Comparison of ENCODE assay signal across 16 mouse cellular contexts in genomic region chr17:48004619-48005018, GRCm38 (mm10). TPM values are rescaled to one million over a fixed set of nuclear protein-coding genes. Genes with fewer than 3 reads are reported as not detected.
DNase-seq lines count a peak whose midpoint lies in the region; ATAC-seq lines count a peak whose summit lies in the region.
"Had no signal": no experiment of that assay in that cellular context is flagged by ENCODE, and none has a peak within 500 bp of the region (broad histone marks: within the 10 kb centered on the region; RNA-seq: fewer than 3 reads in every experiment).

No protein-coding gene starts in this region.

- H3K9me3 ChIP-seq in kidney, embryonic 15.5 days (replicated peaks): no peaks in the 10 kb centered on the region
- no peaks in the 10 kb centered on the region for H3K9me3 ChIP-seq in embryonic facial prominence, embryonic 10.5 days
- no peaks in the 10 kb centered on the region for H3K9me3 ChIP-seq in embryonic facial prominence, embryonic 11.5 days (replicated peaks; ENCODE audit: control insufficient read depth, low read length)
- H3K9me3 ChIP-seq in liver, embryonic 12.5 days (replicated peaks): no peaks in the 10 kb centered on the region
- H3K9me3 ChIP-seq: forebrain, embryonic 15.5 days; neural tube, embryonic 13.5 days had no signal

- no peaks in the 10 kb centered on the region for H3K36me3 ChIP-seq in kidney, embryonic 15.5 days
- H3K36me3 ChIP-seq in embryonic facial prominence, embryonic 10.5 days (replicated peaks): no peaks in the 10 kb centered on the region
- H3K36me3 ChIP-seq in embryonic facial prominence, embryonic 11.5 days (replicated peaks; ENCODE audit: control insufficient read depth, insufficient read depth, low read depth, low read length): no peaks in the 10 kb centered on the region
- no peaks in the 10 kb centered on the region for H3K36me3 ChIP-seq in liver, embryonic 12.5 days
- H3K36me3 ChIP-seq: forebrain, embryonic 15.5 days; neural tube, embryonic 13.5 days had no signal

- ATAC-seq in kidney, embryonic 15.5 days (replicated peaks; ENCODE audit: low FRiP score): 0 out of 2 replicates have a peak, but pooled peaks have one; percentile 24
- ATAC-seq in embryonic facial prominence, embryonic 11.5 days (replicated peaks; ENCODE audit: insufficient number of reproducible peaks, low FRiP score, low TSS enrichment, low read depth): no peak
- no peak for ATAC-seq in liver, embryonic 12.5 days
- ATAC-seq in monocyte, adult 5-6 weeks (replicated peaks; ENCODE audit: insufficient number of reproducible peaks, low FRiP score, low TSS enrichment, poor library complexity, severe bottlenecking): no peak
- ATAC-seq: forebrain, embryonic 15.5 days had no signal

- H3K4me3 ChIP-seq in kidney, embryonic 15.5 days (replicated peaks): no peak overlapping the region
- H3K4me3 ChIP-seq in embryonic facial prominence, embryonic 10.5 days: 0 out of 2 replicates have a peak overlapping the region, but pooled peaks have one; percentile 5
- H3K4me3 ChIP-seq in embryonic facial prominence, embryonic 11.5 days (ENCODE audit: low read depth, low read length): no peak overlapping the region
- H3K4me3 ChIP-seq in liver, embryonic 12.5 days: no peak overlapping the region
- H3K4me3 ChIP-seq: forebrain, embryonic 15.5 days; neural tube, embryonic 13.5 days had no signal

- WGBS in kidney, embryonic 15.5 days: 26% methylated on average over 9 of the region's 9 CpGs
- 64% methylated on average over 9 of the region's 9 CpGs for WGBS in embryonic facial prominence, embryonic 10.5 days
- WGBS in embryonic facial prominence, embryonic 11.5 days: 56% methylated on average over 9 of the region's 9 CpGs
- 53% methylated on average over 9 of the region's 9 CpGs for whole genome bisulfite sequencing in liver, embryonic 12.5 days (ENCODE audit: insufficient replicate concordance)

- no peak for DNase-seq in kidney, postnatal 25 days
- DNase-seq in embryonic facial prominence, embryonic 10.5 days (ENCODE audit: low spot score): no peak
- no peak for DNase-seq in embryonic facial prominence, embryonic 11.5 days (ENCODE audit: low spot score)
- DNase-seq in testis, postnatal 10 days (ENCODE audit: low spot score): no peak
- DNase-seq: cerebellum, adult 18-20 months; right cerebral cortex, adult 18-20 months; thymus, postnatal 4 days had no signal

- H3K4me2 ChIP-seq in kidney, embryonic 15.5 days: 0 out of 2 replicates have a peak overlapping the region, but pooled peaks have one; percentile 7
- no peak overlapping the region for H3K4me2 ChIP-seq in embryonic facial prominence, embryonic 11.5 days (ENCODE audit: low read depth, low read length)
- peak overlapping the region; percentile 8; the same call in 1 of the 2 replicates for H3K4me2 ChIP-seq in liver, embryonic 12.5 days
- H3K4me2 ChIP-seq: forebrain, embryonic 15.5 days; neural tube, embryonic 13.5 days had no signal

- H3K4me1 ChIP-seq in kidney, embryonic 15.5 days: peaks cover 60% of the 10 kb centered on the region
- peaks cover 80% of the 10 kb centered on the region for H3K4me1 ChIP-seq in embryonic facial prominence, embryonic 10.5 days
- H3K4me1 ChIP-seq in embryonic facial prominence, embryonic 11.5 days (ENCODE audit: control insufficient read depth, insufficient read depth, low read length): peaks cover 10% of the 10 kb centered on the region; the same call in 1 of the 2 replicates
- H3K4me1 ChIP-seq in liver, embryonic 12.5 days: peaks cover 82% of the 10 kb centered on the region

- no peak overlapping the region for H3K9ac ChIP-seq in kidney, embryonic 15.5 days
- no peak overlapping the region for H3K9ac ChIP-seq in embryonic facial prominence, embryonic 11.5 days (replicated peaks; ENCODE audit: low read length)
- H3K9ac ChIP-seq in liver, embryonic 12.5 days: 0 out of 2 replicates have a peak overlapping the region, but pooled peaks have one; percentile 40
- H3K9ac ChIP-seq: forebrain, embryonic 15.5 days; neural tube, embryonic 13.5 days had no signal

- peak overlapping the region; percentile 81 for H3K27ac ChIP-seq in kidney, embryonic 15.5 days
- peak overlapping the region; percentile 82 for H3K27ac ChIP-seq in embryonic facial prominence, embryonic 10.5 days (replicated peaks)
- peak overlapping the region; percentile 52; the same call in 1 of the 2 replicates for H3K27ac ChIP-seq in embryonic facial prominence, embryonic 11.5 days (replicated peaks; ENCODE audit: low read depth, low read length)
- H3K27ac ChIP-seq in liver, embryonic 12.5 days: peak overlapping the region; percentile 64
- H3K27ac ChIP-seq: forebrain, embryonic 15.5 days; neural tube, embryonic 13.5 days had no signal

- H3K27me3 ChIP-seq in kidney, embryonic 15.5 days: peaks cover 23% of the 10 kb centered on the region
- peaks cover 19% of the 10 kb centered on the region for H3K27me3 ChIP-seq in embryonic facial prominence, embryonic 10.5 days (replicated peaks; ENCODE audit: low read depth, poor library complexity, severe bottlenecking)
- H3K27me3 ChIP-seq in embryonic facial prominence, embryonic 11.5 days (ENCODE audit: control insufficient read depth, insufficient read depth, low read length): no peaks in the 10 kb centered on the region
- no peaks in the 10 kb centered on the region for H3K27me3 ChIP-seq in liver, embryonic 12.5 days (replicated peaks)
- H3K27me3 ChIP-seq: forebrain, embryonic 15.5 days had no signal

RNA-seq across cellular contexts. Expression of gene 1700122O11Rik, which starts 33.5 kb away (rescaled TPM):
- polyA plus RNA-seq in kidney, embryonic 15.5 days (2015; fragmentation: Nextera tagmentation; extraction: Ambion mirVana): not detected in 2 replicates
- polyA plus RNA-seq in embryonic facial prominence, embryonic 10.5 days (2016; fragmentation: Nextera tagmentation; extraction: Ambion mirVana): not detected in 2 replicates
- not detected in 2 replicates for polyA plus RNA-seq in embryonic facial prominence, embryonic 11.5 days (2014; fragmentation: Nextera tagmentation; extraction: Ambion mirVana)
- polyA plus RNA-seq in liver, embryonic 12.5 days (2016; fragmentation: Nextera tagmentation; extraction: Ambion mirVana): not detected in 2 replicates
- total RNA-seq in monocyte, adult 5-6 weeks (2017): not detected in 3 replicates
- total RNA-seq: granulocyte monocyte progenitor cell, adult 5-6 weeks; layer of hippocampus, adult 8-10 months; left cerebral cortex, postnatal 36 days; megakaryocyte-erythroid progenitor cell, adult 5-6 weeks had no signal
- polyA plus RNA-seq: forebrain, embryonic 15.5 days; neural tube, embryonic 13.5 days had no signal
